Comparison of ENCODE assay signal across 7 mouse cellular contexts in the genomic region with DNA sequence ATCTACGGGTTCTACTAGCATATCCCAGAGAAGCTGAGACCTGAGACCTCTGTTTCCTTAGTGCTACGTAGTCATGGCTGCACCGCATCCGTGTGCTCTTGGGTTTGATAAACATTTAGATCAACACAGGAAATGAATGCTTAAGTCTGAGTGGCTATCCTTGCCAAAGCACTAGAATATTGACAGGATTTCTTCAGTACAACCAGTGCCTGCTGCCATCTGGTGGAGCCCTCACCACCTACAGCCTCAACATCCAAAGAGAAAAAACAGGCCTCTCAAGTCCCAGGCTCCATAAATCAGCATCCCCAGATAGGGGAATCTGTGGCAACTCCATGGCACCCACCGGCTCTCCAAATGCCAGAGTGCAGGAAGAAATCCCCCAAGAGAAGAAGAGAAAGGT. TPM values are rescaled to one million over a fixed set of nuclear protein-coding genes. Genes with fewer than 3 reads are reported as not detected.
A peak's percentile ranks its signal among the peaks of the same experiment; 100 is the strongest.
DNase-seq lines count a peak whose midpoint lies in the region; TF ChIP-seq lines count a peak whose summit lies in the region.

No protein-coding gene starts in this region.

- H3K9ac ChIP-seq in ES-E14 (ENCODE audit: insufficient read depth, low read depth, low read length, poor library complexity, severe bottlenecking) = no peak overlapping the region

- H3K4me1 ChIP-seq in ES-E14 (ENCODE audit: control insufficient read depth in 2 of 2, insufficient read depth in 2 of 2, low read length in 2 of 2, poor library complexity in 1 of 2) = peaks cover 0 to 2% of the 10 kb centered on the region in 2 experiments; a peak in 1 of 4 replicates

- H3K27ac ChIP-seq in ES-E14 (ENCODE audit: insufficient read depth, low read depth, low read length, poor library complexity, severe bottlenecking) = no peak overlapping the region

- DNase-seq in ES-E14 (ENCODE audit: low read depth, low spot score) = no peak
- peak; percentile 38 for DNase-seq in adrenal gland, adult 8-10 months
- peak; percentile 61 for DNase-seq in embryo, embryonic 9.5 days (ENCODE audit: extremely low spot score)
- peak; percentile 48 to 60 for DNase-seq in heart, postnatal 36 days
- peak; percentile 74 for DNase-seq in layer of hippocampus, adult 9-10 months (ENCODE audit: low spot score)
- peak; percentile 80 for DNase-seq in lung, postnatal 25 days (ENCODE audit: low spot score)
- DNase-seq in right cerebral cortex, postnatal 14 days = peak; percentile 77

- no peak overlapping the region for H3K4me3 ChIP-seq in ES-E14 (ENCODE audit: insufficient read depth in 1 of 2, low read depth in 1 of 2, low read length in 2 of 2, poor library complexity in 1 of 2, severe bottlenecking in 1 of 2)

- H3K36me3 ChIP-seq in ES-E14 (ENCODE audit: control insufficient read depth, insufficient read depth, low read length, poor library complexity, severe bottlenecking) = no peaks in the 10 kb centered on the region

- no peaks in the 10 kb centered on the region for H3K9me3 ChIP-seq in ES-E14 (ENCODE audit: control insufficient read depth, insufficient read depth, low read depth, low read length)

- intact Hi-C loops in heart, postnatal 36 days (cut with DNase I) = loop anchor here (1.0 to 5.0 kb wide), 3 partner anchors 289 to 589 kb away; partner anchors contain the start of gene Slc22a23

- in situ Hi-C loops in ES-E14 (cut with MboI; ENCODE audit: low sequenced_read_pairs in 2 of 2, unreplicated experiment in 2 of 2) = no loop called here

TF ChIP-seq in ES-E14, 5 proteins besides CTCF, POLR2A, EP300 and RAD21:
- TF ChIP-seq ZNF384 (IDR thresholded peaks at IDR 0.05; ENCODE audit: low read depth, low read length) (no peak), ZC3H11A (IDR thresholded peaks at IDR 0.05; ENCODE audit: borderline replicate concordance, low read depth, low read length) (peak; percentile 93)

RNA-seq across cellular contexts. Expression of gene Pxdc1, which starts 17.3 kb away (rescaled TPM):
- 7.0 and 16.6 TPM in 2 replicates for total RNA-seq in ES-E14 (2012; rRNA removed)
- 1 to 10 TPM; 3.9 to 6.9 (median 5.4) TPM for total RNA-seq in adrenal gland, adult 8-10 months (2022)
- 10 to 100 TPM; 13.6 to 15.1 TPM for total RNA-seq in heart, postnatal 36 days (2021)
